Mouse (Mus musculus) spleen, adult 2 months (tissue): ENCODE data around the gene Taf1d. TPM values are rescaled to one million over a fixed set of nuclear protein-coding genes. Genes with fewer than 3 reads are reported as not detected.

ENCODE experiments used
- DNase-seq, 2 experiments: peaks; one replicate each; pipeline versions ENCODE4 v3.0.0 to v3.0.0-alpha.2; 2012 to 2021; ENCODE audit warnings: low spot score in 2 of 2, low read depth in 1 of 2
- H3K27ac ChIP-seq: fragments of 200-500 bp; 2 replicates; pipeline ENCODE4 v1.5.1; 2012; ENCODE audit warnings: low read length, inconsistent platforms; ENCODE audit not compliant: insufficient read depth
- H3K27me3 ChIP-seq: fragments of 200-500 bp; 2 replicates; pipeline ENCODE4 v1.6.1; 2012; ENCODE audit warnings: mild to moderate bottlenecking, moderate library complexity, low read length, inconsistent platforms; ENCODE audit not compliant: control insufficient read depth, insufficient read depth
- H3K36me3 ChIP-seq: fragments of 200-500 bp; 2 replicates; pipeline ENCODE4 v1.6.1; 2012; ENCODE audit warnings: mild to moderate bottlenecking, low read length, inconsistent platforms; ENCODE audit not compliant: control insufficient read depth, insufficient read depth
- H3K4me1 ChIP-seq: fragments of 200-500 bp; 2 replicates; pipeline ENCODE4 v1.6.1; 2011; ENCODE audit warnings: inconsistent platforms; ENCODE audit not compliant: control insufficient read depth, insufficient read depth, insufficient read length
- H3K4me3 ChIP-seq: fragments of 200-500 bp; 2 replicates; pipeline ENCODE4 v1.5.1; 2011; ENCODE audit warnings: mild to moderate bottlenecking, inconsistent platforms; ENCODE audit not compliant: insufficient read depth, insufficient read length; ENCODE audit errors: extremely low read depth
- CTCF ChIP-seq: fragments of 200-500 bp; IDR thresholded peaks from 2 replicates; pipeline ENCODE4 v1.5.1; 2011; ENCODE audit warnings: mild to moderate bottlenecking, inconsistent platforms; ENCODE audit not compliant: insufficient read depth, insufficient read length, insufficient replicate concordance; ENCODE audit errors: extremely low read depth
- POLR2A ChIP-seq: fragments of 200-500 bp; IDR thresholded peaks from 2 replicates; pipeline ENCODE4 v1.6.1; 2011; ENCODE audit warnings: low read depth, low read length, inconsistent platforms
- whole genome bisulfite sequencing: fragments of 180-500 bp; shearing (Covaris S2); methylation state at CpG from one replicate; pipeline ENCODE4 v1.1.7; 2018; 5-methylcytosine and 5-hydroxymethylcytosine counted together
- polyA plus RNA-seq: library from polyadenylated mRNA; depleted of rRNA; stranded (reverse); fragments of >200 nt; gene quantifications from 2 replicates; pipeline ENCODE4 v1.2.3, GENCODE M21; 2012; rRNA removed

Gene Taf1d
- polyA plus RNA-seq, 1 experiment = 12.4 TPM

- H3K4me3 ChIP-seq = no peak overlapping the region
- H3K27ac ChIP-seq = no peak overlapping the region
- no peaks in the 10 kb centered on the region for H3K4me1 ChIP-seq
- no peaks in the 10 kb centered on the region for H3K27me3 ChIP-seq
- no peak for DNase-seq
- 82% methylated on average over 1 of the region's 1 CpGs for WGBS
- TF ChIP-seq CTCF (no peak), POLR2A (no peak)
- H3K36me3 ChIP-seq = no peaks in the 10 kb centered on the region
Observed at GRCm38 (mm10) chr9:15364843-15365242, 58.8 kb downstream of the Taf1d start.

- 95% methylated on average over 1 of the region's 1 CpGs for WGBS
- no peak for DNase-seq
- Histone ChIP-seq H3K27me3 (no peaks in the 10 kb centered on the region), H3K27ac (no peak overlapping the region), H3K4me3 (no peak overlapping the region), H3K36me3 (no peaks in the 10 kb centered on the region), H3K4me1 (no peaks in the 10 kb centered on the region)
- TF ChIP-seq CTCF = no peak
- TF ChIP-seq POLR2A = no peak
Observed at GRCm38 (mm10) chr9:15365856-15366255, 59.8 kb downstream of the Taf1d start.

- no peaks in the 10 kb centered on the region for H3K4me1 ChIP-seq
- H3K36me3 ChIP-seq = no peaks in the 10 kb centered on the region
- TF ChIP-seq CTCF = no peak
- TF ChIP-seq POLR2A = no peak
- H3K27me3 ChIP-seq = no peaks in the 10 kb centered on the region
- no peak overlapping the region for H3K27ac ChIP-seq
- DNase-seq = no peak
- 61% methylated on average over 2 of the region's 2 CpGs for WGBS
- H3K4me3 ChIP-seq = no peak overlapping the region
Observed at GRCm38 (mm10) chr9:15366260-15366659, 60.2 kb downstream of the Taf1d start.

Other genes starting within 250 kb of the Taf1d start
- not detected in 2 replicates for gene Hephl1, start 194.1 kb upstream of the Taf1d start, polyA plus RNA-seq
- 0.39 and 0.54 TPM in 2 replicates for gene Vstm5, start 67.2 kb upstream of the Taf1d start, polyA plus RNA-seq
- 21.2 and 32.5 TPM in 2 replicates for gene Med17, start 26.3 kb upstream of the Taf1d start, polyA plus RNA-seq
- gene 4931406C07Rik, start 234 bp downstream of the Taf1d start, polyA plus RNA-seq = 2.5 and 3.1 TPM in 2 replicates
- gene Cep295, start 51.6 kb downstream of the Taf1d start, polyA plus RNA-seq = 3.8 and 4.0 TPM in 2 replicates
- gene Smco4, start 187.2 kb downstream of the Taf1d start, polyA plus RNA-seq = 7.0 and 8.0 TPM in 2 replicates